16 mouse cellular contexts compared by ENCODE assay signal in the genomic region with DNA sequence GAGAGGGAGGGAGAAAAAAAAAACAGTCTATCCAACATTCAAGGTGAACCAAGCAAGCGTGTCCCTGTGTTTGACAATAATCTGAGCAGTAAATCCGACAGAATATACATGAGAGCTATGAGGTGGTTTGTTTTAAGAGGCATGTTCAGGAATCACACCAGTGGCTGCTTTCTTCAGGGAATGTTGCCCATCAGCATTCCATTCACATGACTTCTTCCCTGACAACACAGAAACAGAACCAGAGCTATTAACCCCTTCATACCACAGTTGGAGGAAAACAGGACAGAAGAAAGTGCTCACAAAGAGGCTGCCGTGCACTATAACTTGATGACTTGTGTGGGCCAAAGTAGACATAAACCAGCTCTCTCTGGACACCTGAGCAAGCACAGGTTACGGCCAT. TPM values are rescaled to one million over a fixed set of nuclear protein-coding genes. Genes with fewer than 3 reads are reported as not detected.
DNase-seq lines count a peak whose midpoint lies in the region; ATAC-seq and TF ChIP-seq lines count a peak whose summit lies in the region.
"Had no signal": no experiment of that assay in that cellular context is flagged by ENCODE, and none has a peak within 500 bp of the region (broad histone marks: within the 10 kb centered on the region; RNA-seq: fewer than 3 reads in every experiment).

No protein-coding gene starts in this region.

- no peak overlapping the region for H3K9ac ChIP-seq in heart, embryonic 12.5 days
- H3K9ac ChIP-seq in midbrain, postnatal 0 days (replicated peaks; ENCODE audit: low read length, poor library complexity, severe bottlenecking) = no peak overlapping the region
- H3K9ac ChIP-seq in midbrain, embryonic 11.5 days (ENCODE audit: low read length) = no peak overlapping the region
- no peak overlapping the region for H3K9ac ChIP-seq in kidney, postnatal 0 days (ENCODE audit: low read depth, low read length)
- H3K9ac ChIP-seq in stomach, postnatal 0 days (ENCODE audit: low read length) = no peak overlapping the region
- no peak overlapping the region for H3K9ac ChIP-seq in liver, embryonic 11.5 days (ENCODE audit: low read depth, low read length)
- H3K9ac ChIP-seq: forebrain, embryonic 12.5 days; liver, embryonic 13.5 days; neural tube, embryonic 12.5 days had no signal

- peak; percentile 73 for TF ChIP-seq EP300 in stomach, postnatal 0 days (optimal IDR thresholded peaks at IDR 0.05)

- no peak for DNase-seq in heart, postnatal 36 days
- peak; percentile 5 for DNase-seq in midbrain, postnatal 0 days (ENCODE audit: low spot score)
- DNase-seq in midbrain, embryonic 11.5 days (ENCODE audit: low spot score, missing footprints) = no peak
- peak; percentile 74 for DNase-seq in kidney, postnatal 0 days (ENCODE audit: low spot score)
- DNase-seq in stomach, postnatal 0 days (ENCODE audit: low spot score) = peak; percentile 32
- DNase-seq in liver, embryonic 11.5 days (ENCODE audit: low spot score) = no peak
- DNase-seq: adrenal gland, postnatal 36 days; cerebellum, adult 11-12 months; gastrocnemius, postnatal 14 days; liver, embryonic 13.5 days had no signal

- ATAC-seq in heart, embryonic 12.5 days (ENCODE audit: insufficient number of reproducible peaks, low FRiP score) = no peak
- no peak for ATAC-seq in midbrain, postnatal 0 days (ENCODE audit: low FRiP score)
- no peak for ATAC-seq in midbrain, embryonic 11.5 days (ENCODE audit: low FRiP score)
- peak; percentile 52 for ATAC-seq in kidney, postnatal 0 days (replicated peaks; ENCODE audit: low FRiP score, low read depth)
- peak; percentile 88 for ATAC-seq in stomach, postnatal 0 days (ENCODE audit: low FRiP score, low TSS enrichment)
- ATAC-seq in granulocyte monocyte progenitor cell, adult 5-6 weeks (replicated peaks; ENCODE audit: poor library complexity, severe bottlenecking) = no peak
- no peak for ATAC-seq in liver, embryonic 11.5 days (replicated peaks; ENCODE audit: low FRiP score)
- ATAC-seq: inflammation-experienced regulatory T-cells, adult 6 months had no signal

- H3K27ac ChIP-seq in heart, embryonic 12.5 days (ENCODE audit: poor library complexity, severe bottlenecking) = no peak overlapping the region
- no peak overlapping the region for H3K27ac ChIP-seq in midbrain, postnatal 0 days (ENCODE audit: low read depth, low read length)
- H3K27ac ChIP-seq in midbrain, embryonic 11.5 days (ENCODE audit: low read depth, low read length) = no peak overlapping the region
- no peak overlapping the region for H3K27ac ChIP-seq in kidney, postnatal 0 days
- peak overlapping the region; percentile 50 for H3K27ac ChIP-seq in stomach, postnatal 0 days (replicated peaks)
- H3K27ac ChIP-seq in liver, embryonic 11.5 days (ENCODE audit: low read depth, low read length) = no peak overlapping the region
- H3K27ac ChIP-seq: forebrain, embryonic 12.5 days; liver, embryonic 13.5 days; midbrain, embryonic 10.5 days; neural tube, embryonic 12.5 days had no signal

- no peak overlapping the region for H3K4me3 ChIP-seq in heart, embryonic 12.5 days
- no peak overlapping the region for H3K4me3 ChIP-seq in midbrain, postnatal 0 days (ENCODE audit: low read depth, low read length)
- no peak overlapping the region for H3K4me3 ChIP-seq in midbrain, embryonic 11.5 days (ENCODE audit: low read depth, low read length)
- no peak overlapping the region for H3K4me3 ChIP-seq in kidney, postnatal 0 days (replicated peaks; ENCODE audit: low read depth, low read length)
- no peak overlapping the region for H3K4me3 ChIP-seq in stomach, postnatal 0 days (ENCODE audit: low read depth, low read length)
- no peak overlapping the region for H3K4me3 ChIP-seq in liver, embryonic 11.5 days (ENCODE audit: low read depth, low read length)
- H3K4me3 ChIP-seq: forebrain, embryonic 12.5 days; liver, embryonic 13.5 days; midbrain, embryonic 10.5 days; neural tube, embryonic 12.5 days had no signal

- H3K9me3 ChIP-seq in heart, embryonic 12.5 days (replicated peaks) = no peaks in the 10 kb centered on the region
- H3K9me3 ChIP-seq in midbrain, postnatal 0 days (ENCODE audit: low read length) = no peaks in the 10 kb centered on the region
- H3K9me3 ChIP-seq in midbrain, embryonic 11.5 days (ENCODE audit: control insufficient read depth, low read length) = no peaks in the 10 kb centered on the region
- no peaks in the 10 kb centered on the region for H3K9me3 ChIP-seq in kidney, postnatal 0 days (replicated peaks; ENCODE audit: low read length)
- H3K9me3 ChIP-seq in stomach, postnatal 0 days (ENCODE audit: control insufficient read depth, low read length) = no peaks in the 10 kb centered on the region
- no peaks in the 10 kb centered on the region for H3K9me3 ChIP-seq in liver, embryonic 11.5 days (ENCODE audit: control insufficient read depth, low read length)
- H3K9me3 ChIP-seq: forebrain, embryonic 12.5 days; liver, embryonic 13.5 days; midbrain, embryonic 10.5 days; neural tube, embryonic 12.5 days had no signal

- TF ChIP-seq CTCF in midbrain, postnatal 0 days (IDR thresholded peaks at IDR 0.05) = no peak
- no peak for TF ChIP-seq CTCF in kidney, postnatal 0 days (IDR thresholded peaks at IDR 0.05; ENCODE audit: low read depth)
- TF ChIP-seq CTCF in stomach, postnatal 0 days (IDR thresholded peaks at IDR 0.05; ENCODE audit: low read depth) = no peak

- H3K27me3 ChIP-seq in heart, embryonic 12.5 days (replicated peaks) = no peaks in the 10 kb centered on the region
- no peaks in the 10 kb centered on the region for H3K27me3 ChIP-seq in midbrain, postnatal 0 days (ENCODE audit: insufficient read depth, low read length)
- no peaks in the 10 kb centered on the region for H3K27me3 ChIP-seq in midbrain, embryonic 11.5 days (ENCODE audit: control insufficient read depth, insufficient read depth, low read length)
- no peaks in the 10 kb centered on the region for H3K27me3 ChIP-seq in kidney, postnatal 0 days (ENCODE audit: insufficient read depth, low read length)
- H3K27me3 ChIP-seq in stomach, postnatal 0 days (ENCODE audit: control insufficient read depth, insufficient read depth, low read length) = no peaks in the 10 kb centered on the region
- no peaks in the 10 kb centered on the region for H3K27me3 ChIP-seq in liver, embryonic 11.5 days (replicated peaks; ENCODE audit: control insufficient read depth, insufficient read depth, low read length)
- H3K27me3 ChIP-seq: forebrain, embryonic 12.5 days; liver, embryonic 13.5 days; neural tube, embryonic 12.5 days had no signal

- H3K4me2 ChIP-seq in heart, embryonic 12.5 days = peak overlapping the region; percentile 8; the same call in 1 of the 2 replicates
- no peak overlapping the region for H3K4me2 ChIP-seq in midbrain, postnatal 0 days (ENCODE audit: low read depth, low read length, poor library complexity, severe bottlenecking)
- no peak overlapping the region for H3K4me2 ChIP-seq in midbrain, embryonic 11.5 days
- H3K4me2 ChIP-seq in kidney, postnatal 0 days (ENCODE audit: low read length) = no peak overlapping the region
- no peak overlapping the region for H3K4me2 ChIP-seq in stomach, postnatal 0 days (replicated peaks; ENCODE audit: low read depth)
- no peak overlapping the region for H3K4me2 ChIP-seq in liver, embryonic 11.5 days
- H3K4me2 ChIP-seq: forebrain, embryonic 12.5 days; liver, embryonic 13.5 days; neural tube, embryonic 12.5 days had no signal

- WGBS in heart, embryonic 12.5 days = 45% methylated on average over 4 of the region's 4 CpGs
- WGBS in midbrain, postnatal 0 days = 72% methylated on average over 4 of the region's 4 CpGs
- WGBS in midbrain, embryonic 11.5 days = 78% methylated on average over 4 of the region's 4 CpGs
- WGBS in kidney, postnatal 0 days = 38% methylated on average over 4 of the region's 4 CpGs
- WGBS in stomach, postnatal 0 days = 43% methylated on average over 4 of the region's 4 CpGs
- 64% methylated on average over 4 of the region's 4 CpGs for WGBS in liver, embryonic 11.5 days

- peaks cover 13% of the 10 kb centered on the region for H3K4me1 ChIP-seq in heart, embryonic 12.5 days (replicated peaks)
- no peaks in the 10 kb centered on the region for H3K4me1 ChIP-seq in midbrain, postnatal 0 days (ENCODE audit: insufficient read depth, low read length)
- H3K4me1 ChIP-seq in midbrain, embryonic 11.5 days (ENCODE audit: control insufficient read depth, insufficient read depth, low read length) = no peaks in the 10 kb centered on the region
- no peaks in the 10 kb centered on the region for H3K4me1 ChIP-seq in kidney, postnatal 0 days (replicated peaks; ENCODE audit: insufficient read depth, low read length)
- H3K4me1 ChIP-seq in stomach, postnatal 0 days (replicated peaks; ENCODE audit: control insufficient read depth, insufficient read depth) = no peaks in the 10 kb centered on the region
- no peaks in the 10 kb centered on the region for H3K4me1 ChIP-seq in liver, embryonic 11.5 days (replicated peaks; ENCODE audit: control insufficient read depth, insufficient read depth, low read length)
- H3K4me1 ChIP-seq: forebrain, embryonic 12.5 days; liver, embryonic 13.5 days; midbrain, embryonic 10.5 days; neural tube, embryonic 12.5 days had no signal

- H3K36me3 ChIP-seq in heart, embryonic 12.5 days = no peaks in the 10 kb centered on the region
- H3K36me3 ChIP-seq in midbrain, postnatal 0 days (ENCODE audit: insufficient read depth, low read length) = no peaks in the 10 kb centered on the region
- H3K36me3 ChIP-seq in midbrain, embryonic 11.5 days (ENCODE audit: control insufficient read depth, insufficient read depth, low read length) = no peaks in the 10 kb centered on the region
- H3K36me3 ChIP-seq in kidney, postnatal 0 days (ENCODE audit: insufficient read depth, low read length) = no peaks in the 10 kb centered on the region
- no peaks in the 10 kb centered on the region for H3K36me3 ChIP-seq in stomach, postnatal 0 days (ENCODE audit: control insufficient read depth, insufficient read depth, low read length)
- H3K36me3 ChIP-seq in liver, embryonic 11.5 days (ENCODE audit: control insufficient read depth, insufficient read depth, low read length) = no peaks in the 10 kb centered on the region
- H3K36me3 ChIP-seq: forebrain, embryonic 12.5 days; liver, embryonic 13.5 days; midbrain, embryonic 10.5 days; neural tube, embryonic 12.5 days had no signal

- intact Hi-C loops in heart, postnatal 36 days (cut with DNase I) = no loop called here

RNA-seq across cellular contexts. Expression of a gene that starts 16.5 kb away (rescaled TPM):
- 20.3 and 21.8 TPM in 2 replicates for polyA plus RNA-seq in heart, embryonic 12.5 days (2016; fragmentation: Nextera tagmentation; extraction: Ambion mirVana)
- 10 to 100 TPM; 10.0 to 11.6 TPM for total RNA-seq in heart, postnatal 36 days (2021)
- total RNA-seq in midbrain, postnatal 0 days (2014; rRNA removed) = 10.0 and 10.9 TPM in 2 replicates
- 18.2 and 19.3 TPM in 2 replicates for polyA plus RNA-seq in midbrain, postnatal 0 days (2015; fragmentation: Nextera tagmentation; extraction: Ambion mirVana)
- polyA plus RNA-seq in midbrain, embryonic 11.5 days (2014; fragmentation: Nextera tagmentation; extraction: Ambion mirVana) = 30.7 and 38.2 TPM in 2 replicates
- 26.6 and 27.2 TPM in 2 replicates for polyA plus RNA-seq in kidney, postnatal 0 days (2015; fragmentation: Nextera tagmentation; extraction: Ambion mirVana)
- polyA plus RNA-seq in stomach, postnatal 0 days (2015; fragmentation: Nextera tagmentation; extraction: Ambion mirVana) = 13.0 and 13.9 TPM in 2 replicates
- 37.1 and 37.7 TPM in 2 replicates for total RNA-seq in granulocyte monocyte progenitor cell, adult 5-6 weeks (2014; fragmentation: Nextera tagmentation)
- 70.1 and 77.2 TPM in 2 replicates for total RNA-seq in granulocyte monocyte progenitor cell, adult 5-6 weeks (2017)
- polyA plus RNA-seq in liver, embryonic 11.5 days (2014; fragmentation: Nextera tagmentation; extraction: Ambion mirVana) = 36.9 and 43.5 TPM in 2 replicates

RNA-seq across cellular contexts. Expression of a gene that starts 37.1 kb away (rescaled TPM):
- polyA plus RNA-seq in heart, embryonic 12.5 days (2016; fragmentation: Nextera tagmentation; extraction: Ambion mirVana) = 0.23 and 0.31 TPM in 2 replicates
- total RNA-seq in heart, postnatal 36 days (2021) = under 1 TPM; 0.30 to 0.44 TPM
- total RNA-seq in midbrain, postnatal 0 days (2014; rRNA removed) = 1.1 and 1.3 TPM in 2 replicates
- polyA plus RNA-seq in midbrain, postnatal 0 days (2015; fragmentation: Nextera tagmentation; extraction: Ambion mirVana) = 0.16 and 0.20 TPM in 2 replicates
- 0.70 TPM in 2 replicates for polyA plus RNA-seq in midbrain, embryonic 11.5 days (2014; fragmentation: Nextera tagmentation; extraction: Ambion mirVana)
- 2.4 and 2.8 TPM in 2 replicates for polyA plus RNA-seq in kidney, postnatal 0 days (2015; fragmentation: Nextera tagmentation; extraction: Ambion mirVana)
- 5.4 and 6.5 TPM in 2 replicates for polyA plus RNA-seq in stomach, postnatal 0 days (2015; fragmentation: Nextera tagmentation; extraction: Ambion mirVana)
- not detected in 2 replicates for total RNA-seq in granulocyte monocyte progenitor cell, adult 5-6 weeks (2014; fragmentation: Nextera tagmentation)
- not detected in 2 replicates for total RNA-seq in granulocyte monocyte progenitor cell, adult 5-6 weeks (2017)
- 0.41 and 0.91 TPM in 2 replicates for polyA plus RNA-seq in liver, embryonic 11.5 days (2014; fragmentation: Nextera tagmentation; extraction: Ambion mirVana)

Comparison
In these comparisons a context has a peak if more than half of its experiments do, and no peak if none do; other contexts are left out.
1. DNase-seq: peak in midbrain, postnatal 0 days (single experiment), kidney, postnatal 0 days (single experiment) and stomach, postnatal 0 days (single experiment); none in heart, postnatal 36 days (0 of 2), midbrain, embryonic 11.5 days (single experiment) and liver, embryonic 11.5 days (single experiment).
2. ATAC-seq: peak in kidney, postnatal 0 days (single experiment) and stomach, postnatal 0 days (single experiment); none in heart, embryonic 12.5 days (single experiment), midbrain, postnatal 0 days (single experiment), midbrain, embryonic 11.5 days (single experiment), granulocyte monocyte progenitor cell, adult 5-6 weeks (single experiment) and liver, embryonic 11.5 days (single experiment).